Mouse (Mus musculus) c-Kit-positive CD71-negative TER-119-negative erythroid progenitor cells, embryonic 14.5 days (primary cell): ENCODE results near the gene Flot2.

Experiments used
- DNase-seq: peaks from one replicate; pipeline ENCODE4 v3.0.0-alpha.2; 2013; ENCODE audit warnings: low read depth

Flot2 gene

DNA sequence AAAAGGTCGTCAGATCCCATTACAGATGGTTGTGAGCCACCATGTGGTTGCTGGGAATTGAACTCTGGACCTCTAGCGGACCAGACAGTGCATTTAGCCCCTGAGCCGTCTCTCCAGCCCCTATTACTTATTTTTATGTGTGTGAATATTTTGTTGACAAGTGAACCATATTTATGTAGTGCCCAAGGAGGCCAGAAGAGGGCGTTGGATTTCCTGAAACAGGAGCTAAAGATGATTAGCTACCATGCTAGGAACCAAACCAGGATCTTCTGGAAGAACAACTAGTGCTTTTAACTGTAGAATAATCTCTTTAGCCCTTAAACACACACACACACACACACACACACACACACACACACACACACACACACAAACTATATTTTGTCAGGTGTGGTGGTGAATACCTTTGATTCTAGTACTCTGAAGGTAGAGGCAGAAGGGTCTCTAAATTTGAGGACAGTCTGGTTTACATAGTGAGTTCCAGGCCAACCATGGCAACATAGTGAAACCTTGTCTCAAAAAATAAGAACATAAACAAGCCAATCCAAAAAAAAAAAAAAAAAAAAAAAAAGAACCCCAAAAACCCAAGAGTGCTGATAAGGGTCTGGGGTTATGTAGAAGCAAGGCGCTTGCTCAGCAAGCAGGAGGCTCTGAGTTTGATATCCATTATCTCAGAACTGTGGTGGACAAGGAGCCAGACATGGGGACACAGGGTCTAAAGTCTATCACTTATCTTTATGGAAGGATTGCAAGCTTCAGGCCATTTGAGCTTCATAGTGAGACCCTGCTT is 65.4 kb downstream of the Flot2 start:
- no peak for DNase-seq

DNA sequence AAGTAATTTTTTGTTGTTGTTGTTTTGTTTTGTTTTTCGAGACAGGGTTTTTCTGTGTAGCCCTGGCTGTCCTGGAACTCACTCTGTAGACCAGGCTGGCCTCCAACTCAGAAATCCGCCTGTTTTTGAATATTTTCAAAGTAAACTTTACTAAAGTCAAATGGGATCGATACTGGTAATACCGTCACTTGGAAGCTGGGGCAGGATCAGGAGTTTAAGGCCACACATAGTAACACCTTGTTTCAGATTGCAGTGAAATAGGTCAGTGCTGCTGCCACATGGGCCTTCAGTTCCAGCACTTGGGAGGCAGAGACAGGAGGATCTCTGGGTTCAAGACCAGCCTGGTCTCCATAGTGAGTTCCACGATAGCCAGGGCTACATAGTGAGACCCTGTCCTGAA is 66.8 kb downstream of the Flot2 start:
- no peak for DNase-seq
